Mouse (Mus musculus) central nervous system, embryonic 18 days (tissue): Measurements from ENCODE around the gene Cep68. TPM values are rescaled to one million over a fixed set of nuclear protein-coding genes. Genes with fewer than 3 reads are reported as not detected.

Source experiments
- polyA plus RNA-seq: library from polyadenylated mRNA; depleted of rRNA; stranded (reverse); fragments of >200 nt; gene quantifications from 2 replicates; pipeline ENCODE4 v1.2.3, GENCODE M21; 2012; rRNA removed

Cep68 gene
- 21.8 and 22.2 TPM in 2 replicates for polyA plus RNA-seq

GRCm38 (mm10) chr11:20249296-20250110 is at the start of gene Cep68:
Gene Cep68, minus strand, starts transcription at chr11:20249429.

GRCm38 (mm10) chr11:20200713-20201575 is 48.3 kb downstream of the Cep68 start, which contains the start of gene Rab1a:
Gene Rab1a, plus strand, starts transcription at chr11:20201432.

Other genes with a start within 250 kb of the Cep68 start
- 140 and 146 TPM in 2 replicates for gene Actr2, start 136.5 kb downstream of the Cep68 start, polyA plus RNA-seq
- 249 and 264 TPM in 2 replicates for gene Rab1a, start 48.0 kb downstream of the Cep68 start, polyA plus RNA-seq
- gene Slc1a4, start 83.3 kb upstream of the Cep68 start, polyA plus RNA-seq = 35.8 and 41.0 TPM in 2 replicates